Mouse (Mus musculus) cerebellum, adult 9-10 months (tissue): Measurements from ENCODE around the gene Tmem80.
A peak's percentile ranks its signal among the peaks of the same experiment; 100 is the strongest.

Experiments used
- DNase-seq: peaks from one replicate; pipeline ENCODE4 v3.0.0; 2022

The Tmem80 gene

DNA sequence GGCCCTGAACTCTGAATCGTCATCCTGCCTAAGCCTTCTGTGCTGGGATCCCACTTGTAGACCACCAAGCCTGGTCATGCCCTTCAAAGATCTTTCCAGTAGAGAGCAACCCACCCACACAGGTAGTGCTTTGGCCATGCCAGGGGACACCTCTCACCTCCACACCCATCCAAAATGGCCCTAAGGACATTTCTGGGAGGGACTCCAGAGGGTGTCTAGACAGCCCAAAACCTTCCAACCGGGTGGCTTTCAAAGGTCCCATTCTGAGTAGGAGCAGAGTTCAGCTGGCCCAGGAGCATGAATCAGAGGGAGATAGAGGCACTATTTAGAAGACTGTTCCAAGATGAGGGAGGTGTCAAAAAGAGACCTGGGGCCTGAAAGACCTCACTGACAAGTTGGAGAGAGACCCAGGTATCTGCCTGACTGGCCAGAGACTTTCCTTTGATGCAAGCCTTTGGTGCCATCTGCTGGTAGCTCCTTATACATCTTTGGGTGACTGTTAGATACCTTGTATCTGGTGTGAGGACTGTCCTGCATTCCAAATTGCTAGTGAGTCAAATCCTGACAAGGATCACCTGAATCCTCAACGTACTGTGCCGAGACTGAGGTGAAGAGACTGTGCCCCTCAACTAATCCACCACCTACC is 35.7 kb downstream of the Tmem80 start:
- DNase-seq, result peak; percentile 90

DNA sequence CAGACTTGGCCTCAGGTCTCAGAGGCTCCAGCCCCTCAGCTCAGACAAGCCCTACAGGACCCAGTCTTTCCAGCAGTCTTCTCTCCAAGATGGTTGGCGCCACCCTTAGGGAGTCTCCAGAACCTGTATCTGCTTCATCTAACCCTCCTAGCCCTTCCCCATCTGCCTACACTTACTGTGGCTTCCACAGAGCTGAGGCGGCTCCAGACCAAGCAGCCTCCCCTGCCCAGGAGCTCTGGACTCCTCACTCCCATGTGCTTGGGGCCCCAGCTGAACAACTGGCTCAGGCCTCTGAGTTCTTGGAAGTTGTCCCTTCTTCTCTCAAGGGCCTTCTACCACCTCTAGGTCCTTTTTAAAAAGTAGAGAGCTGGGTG is 36.2 kb downstream of the Tmem80 start:
- DNase-seq, result no peak

- no peak for DNase-seq
Observed at GRCm38 (mm10) chr7:141364349-141365048, 37.0 kb downstream of the Tmem80 start.

- no peak for DNase-seq
Observed at GRCm38 (mm10) chr7:141365049-141365445, 37.5 kb downstream of the Tmem80 start.

GRCm38 (mm10) chr7:141367358-141367757 is 39.8 kb downstream of the Tmem80 start:
- DNase-seq, result no peak

DNA sequence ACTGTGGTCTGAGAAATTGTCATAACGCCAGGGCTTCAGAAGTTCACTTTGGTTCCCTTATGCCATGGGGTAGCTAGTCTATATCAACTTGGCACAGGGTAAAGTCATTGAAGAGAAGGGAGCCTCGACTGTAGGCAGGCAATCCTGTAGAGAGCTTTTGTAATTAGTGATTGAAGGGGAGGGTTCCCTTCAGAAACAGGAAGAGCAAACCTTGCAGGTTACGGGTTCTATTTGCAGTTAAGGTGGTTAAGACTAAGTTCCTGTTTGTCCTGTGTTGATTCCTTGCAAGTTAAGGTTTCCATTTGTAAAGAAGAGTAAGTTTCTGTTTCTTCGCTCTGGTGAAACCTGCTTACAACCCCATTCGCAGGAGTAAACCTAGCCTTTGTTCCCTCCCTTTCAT is 42.4 kb downstream of the Tmem80 start:
- DNase-seq, result no peak

DNA sequence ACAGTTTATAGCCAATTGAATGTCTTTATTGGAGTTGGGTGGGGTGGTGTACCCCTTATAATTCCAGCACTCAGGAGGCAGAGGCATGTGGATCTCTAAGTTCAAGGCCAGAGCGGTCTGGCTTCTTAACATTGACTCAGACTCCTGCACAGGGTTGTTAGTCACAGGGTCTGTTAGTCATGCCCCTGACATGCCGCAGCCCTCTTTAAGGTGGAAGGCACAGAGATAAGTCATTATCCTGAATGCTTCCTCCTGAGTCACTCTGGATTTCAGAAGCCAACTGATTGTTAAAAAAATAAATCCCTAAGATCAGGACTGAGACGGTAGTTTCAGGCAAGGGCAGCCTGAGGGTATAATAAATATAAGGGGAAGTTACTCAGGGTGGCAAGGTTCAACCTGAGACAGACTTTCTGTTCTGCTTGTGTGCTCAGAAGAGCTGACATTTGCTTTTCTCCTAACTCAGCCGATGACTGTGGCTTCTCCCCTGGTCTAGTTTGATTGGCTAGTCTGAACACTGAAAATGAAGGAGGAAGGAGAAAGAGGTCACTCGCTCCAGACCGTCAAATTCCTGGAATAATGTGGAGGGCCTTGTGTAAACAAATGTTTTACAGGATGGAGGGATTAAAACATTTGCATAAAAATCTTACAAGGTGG is 44.5 kb downstream of the Tmem80 start:
- DNase-seq, result no peak

- DNase-seq, result no peak
Observed at GRCm38 (mm10) chr7:141373611-141374010, 46.1 kb downstream of the Tmem80 start.

DNA sequence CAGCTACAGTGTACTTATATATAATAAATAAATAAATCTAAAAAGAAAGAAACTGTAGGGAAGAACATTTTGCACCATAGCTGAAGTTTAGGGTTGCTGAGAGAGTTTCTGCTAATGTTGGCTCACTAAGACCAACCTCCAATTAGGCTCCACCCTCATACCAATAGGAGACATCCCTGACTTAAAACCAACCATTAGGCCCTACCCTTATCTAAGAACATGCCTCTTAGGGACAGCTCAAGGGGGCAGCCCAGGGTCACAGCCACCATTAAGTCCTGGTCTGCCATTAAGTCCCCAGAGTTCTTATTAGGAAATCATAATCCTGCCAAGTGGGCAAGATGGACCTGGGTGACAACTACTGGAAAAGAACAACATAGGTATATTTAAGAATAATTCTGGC is 46.9 kb downstream of the Tmem80 start:
- DNase-seq, result no peak

DNA sequence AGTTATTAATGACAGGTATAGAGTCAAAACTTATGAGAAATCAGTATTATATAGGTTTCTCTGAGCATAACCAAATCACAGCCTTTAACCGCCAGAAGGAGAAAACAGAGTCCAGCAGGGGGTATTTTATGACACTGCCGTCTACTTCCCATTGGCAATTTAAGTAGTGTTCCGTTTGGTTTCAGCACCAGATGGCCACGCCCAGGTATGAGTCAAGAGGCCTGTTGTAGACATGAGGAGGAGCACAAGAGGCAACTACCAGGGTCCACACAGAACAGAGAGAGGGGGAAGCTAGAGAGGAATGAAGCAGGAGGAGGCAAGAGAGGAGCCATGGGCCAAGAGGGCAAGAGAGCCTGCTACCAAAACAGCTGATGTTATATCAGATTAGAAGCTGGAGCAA is 52.0 kb downstream of the Tmem80 start:
- DNase-seq, result no peak

- no peak for DNase-seq
Observed at GRCm38 (mm10) chr7:141381068-141381835, 53.7 kb downstream of the Tmem80 start.
